Mouse (Mus musculus): ENCODE results near the gene Nlrc4. TPM values are rescaled to one million over a fixed set of nuclear protein-coding genes. Genes with fewer than 3 reads are reported as not detected.

Gene Nlrc4
- total and polyA plus RNA-seq, 3 experiments = 1.9 to 6.0 (median 3.3) TPM

Other genes with a start within 250 kb of the Nlrc4 start
- 47.7 and 64.8 TPM in 2 replicates for gene Memo1, start 163.6 kb downstream of the Nlrc4 start, total RNA-seq (2012; rRNA removed)
- gene Memo1, start 163.6 kb downstream of the Nlrc4 start, total RNA-seq (2014; rRNA removed) = 133 and 160 TPM in 2 replicates
- gene Memo1, start 163.6 kb downstream of the Nlrc4 start, polyA plus RNA-seq (2012; ENCODE audit: insufficient read length, low read depth) = 76.4 and 83.7 TPM in 2 replicates
- 66.7 and 87.4 TPM in 2 replicates for gene Dpy30, start 135.2 kb downstream of the Nlrc4 start, total RNA-seq (2012; rRNA removed)
- gene Dpy30, start 135.2 kb downstream of the Nlrc4 start, total RNA-seq (2014; rRNA removed) = 156 and 170 TPM in 2 replicates
- 184 and 244 TPM in 2 replicates for gene Dpy30, start 135.2 kb downstream of the Nlrc4 start, polyA plus RNA-seq (2012; ENCODE audit: insufficient read length, low read depth)
- 15.0 and 17.3 TPM in 2 replicates for gene Spast, start 120.2 kb downstream of the Nlrc4 start, total RNA-seq (2012; rRNA removed)
- 26.8 and 30.8 TPM in 2 replicates for gene Spast, start 120.2 kb downstream of the Nlrc4 start, total RNA-seq (2014; rRNA removed)
- gene Spast, start 120.2 kb downstream of the Nlrc4 start, polyA plus RNA-seq (2012; ENCODE audit: insufficient read length, low read depth) = 19.5 and 21.7 TPM in 2 replicates
- 16.2 and 16.8 TPM in 2 replicates for gene Slc30a6, start 63.5 kb downstream of the Nlrc4 start, total RNA-seq (2012; rRNA removed)
- gene Slc30a6, start 63.5 kb downstream of the Nlrc4 start, total RNA-seq (2014; rRNA removed) = 27.2 and 31.5 TPM in 2 replicates
- gene Slc30a6, start 63.5 kb downstream of the Nlrc4 start, polyA plus RNA-seq (2012; ENCODE audit: insufficient read length, low read depth) = 17.1 and 19.7 TPM in 2 replicates
- 28.9 and 32.9 TPM in 2 replicates for gene Yipf4, start 30.4 kb upstream of the Nlrc4 start, total RNA-seq (2012; rRNA removed)
- 77.7 and 81.3 TPM in 2 replicates for gene Yipf4, start 30.4 kb upstream of the Nlrc4 start, total RNA-seq (2014; rRNA removed)
- 41.6 and 42.8 TPM in 2 replicates for gene Yipf4, start 30.4 kb upstream of the Nlrc4 start, polyA plus RNA-seq (2012; ENCODE audit: insufficient read length, low read depth)
- gene Birc6, start 69.2 kb upstream of the Nlrc4 start, total RNA-seq (2012; rRNA removed) = 57.2 and 65.6 TPM in 2 replicates
- 45.3 and 55.5 TPM in 2 replicates for gene Birc6, start 69.2 kb upstream of the Nlrc4 start, total RNA-seq (2014; rRNA removed)
- 61.3 and 78.7 TPM in 2 replicates for gene Birc6, start 69.2 kb upstream of the Nlrc4 start, polyA plus RNA-seq (2012; ENCODE audit: insufficient read length, low read depth)